Mouse (Mus musculus) MEL-GATA-1-ER (cell line): Measurements from ENCODE around the gene Zfp619.
"Not testable (repeated sequence)": the region's sequence is repeated elsewhere in the genome, so short reads cannot be mapped to it uniquely, and the experiment has no call there.

Source experiments
- DNase-seq: peaks from one replicate; pipeline ENCODE4 v3.0.0-alpha.2; 2012; ENCODE audit warnings: low read depth; ENCODE audit errors: extremely low read depth

Gene Zfp619

DNA sequence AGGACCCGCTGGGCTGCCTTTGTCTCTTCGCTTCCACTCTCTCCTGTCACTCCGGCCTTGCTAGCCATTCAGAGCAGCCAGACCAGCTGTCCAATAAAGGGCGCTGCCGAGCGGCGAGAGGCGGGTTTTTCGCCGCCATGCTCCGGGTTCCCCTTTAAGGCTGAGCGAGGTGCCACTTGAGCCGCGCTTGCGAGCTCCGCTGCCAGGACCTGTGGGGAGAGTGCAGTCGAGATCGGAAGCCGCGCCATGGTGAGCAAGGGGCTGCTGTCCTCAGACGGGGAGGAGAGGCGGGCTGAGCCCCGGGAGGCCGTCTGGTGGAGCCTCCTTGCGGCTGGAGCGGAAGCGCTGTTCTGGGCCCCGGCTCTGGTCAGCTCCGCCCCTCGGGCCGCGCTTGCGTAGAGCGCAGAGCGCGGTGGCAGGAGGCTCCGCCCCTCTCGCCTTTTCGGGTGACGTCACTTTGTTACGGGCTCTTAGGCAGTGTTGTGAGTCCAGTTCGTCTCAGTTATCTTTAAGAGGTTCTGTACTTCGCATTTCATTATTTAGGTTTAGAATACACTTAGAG, at the start of gene Zfp619:
Gene Zfp619, plus strand, starts transcription at position 151 of the 562 bp plus-strand sequence.
- DNase-seq = peak; percentile 78

- DNase-seq = no peak
Measured at GRCm38 (mm10) chr7:39479013-39479412, 38.6 kb upstream of the Zfp619 start.

- no peak for DNase-seq
Measured at GRCm38 (mm10) chr7:39484384-39484783, 33.2 kb upstream of the Zfp619 start.

DNA sequence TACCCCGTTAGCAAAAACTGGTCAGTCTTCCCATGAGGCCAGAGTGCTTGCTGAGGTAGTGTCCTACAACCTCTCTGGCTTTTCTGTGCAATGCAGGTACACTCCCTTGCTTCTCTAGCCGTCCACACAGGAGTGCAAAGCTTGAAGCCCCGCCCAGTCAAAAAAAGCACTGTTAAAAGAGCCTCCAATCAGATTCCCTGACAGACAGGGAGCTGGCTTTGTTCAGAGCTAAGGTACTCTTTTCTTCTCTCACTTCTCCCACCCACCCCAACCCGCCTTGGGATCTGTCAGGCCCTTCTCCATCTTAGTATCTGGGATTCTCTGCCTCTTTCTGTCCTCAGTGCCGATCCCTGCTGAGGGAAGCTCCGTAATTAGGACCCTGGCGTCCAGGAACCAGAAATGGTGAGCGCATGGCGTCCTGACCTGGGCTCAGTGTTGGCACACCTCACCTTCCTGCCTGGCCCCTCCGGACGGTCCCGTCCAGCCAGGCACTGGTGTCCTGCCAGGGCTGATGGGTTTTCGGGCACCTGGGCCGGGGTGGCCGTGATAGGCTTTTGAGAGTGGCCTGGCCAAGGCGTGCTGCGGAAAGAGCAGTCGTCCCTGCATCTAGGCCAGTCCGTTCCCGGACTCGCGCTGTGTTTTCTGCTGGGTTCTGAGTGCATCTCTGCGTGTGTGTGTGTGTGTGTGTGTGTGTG, 30.3 kb upstream of the Zfp619 start:
- no peak for DNase-seq

GRCm38 (mm10) chr7:39487854-39488205, 29.7 kb upstream of the Zfp619 start:
- DNase-seq = no peak

- DNase-seq = no peak
Measured at GRCm38 (mm10) chr7:39494646-39495045, 22.9 kb upstream of the Zfp619 start.

- DNase-seq = no peak
Measured at GRCm38 (mm10) chr7:39504100-39504499, 13.5 kb upstream of the Zfp619 start.

- DNase-seq = peak; percentile 41
Measured at GRCm38 (mm10) chr7:39518362-39518761, 796 bp downstream of the Zfp619 start.

DNA sequence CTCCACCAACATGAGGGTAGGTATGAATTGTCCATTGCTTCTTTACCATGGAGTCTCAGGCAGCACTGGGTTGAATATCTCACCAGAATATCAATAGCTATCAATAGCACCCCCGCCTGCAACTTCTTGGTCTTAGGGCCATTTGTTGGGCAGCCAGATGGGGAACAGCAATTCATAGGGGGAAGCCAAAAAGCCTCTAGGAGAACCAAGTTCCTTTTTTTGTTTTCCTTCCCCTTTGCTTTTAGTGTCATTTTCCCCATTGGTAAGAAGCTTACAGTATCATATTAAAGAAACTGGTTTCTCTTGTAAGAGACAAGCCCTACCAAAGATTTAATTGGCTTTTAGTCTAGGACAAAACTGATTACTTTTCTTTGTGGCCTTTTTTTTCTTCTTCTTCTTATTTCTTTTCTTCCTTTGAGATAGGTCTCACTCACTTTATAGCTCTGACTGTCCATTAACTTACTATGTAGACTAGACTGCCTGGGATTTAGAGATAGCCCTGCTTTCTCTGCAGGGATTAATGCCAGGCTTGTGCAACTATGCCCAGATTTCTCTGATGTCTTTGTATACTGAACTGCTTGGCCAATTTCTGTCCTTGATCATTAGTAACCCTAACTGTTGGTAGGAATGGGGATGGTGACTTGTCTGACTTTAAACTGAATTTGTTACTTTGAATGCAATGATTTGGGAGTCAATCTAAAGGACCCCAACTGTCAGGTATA, 6.3 kb downstream of the Zfp619 start:
- DNase-seq = peak; percentile 43

- DNase-seq = no peak
Measured at GRCm38 (mm10) chr7:39543151-39543550, 25.6 kb downstream of the Zfp619 start.

DNA sequence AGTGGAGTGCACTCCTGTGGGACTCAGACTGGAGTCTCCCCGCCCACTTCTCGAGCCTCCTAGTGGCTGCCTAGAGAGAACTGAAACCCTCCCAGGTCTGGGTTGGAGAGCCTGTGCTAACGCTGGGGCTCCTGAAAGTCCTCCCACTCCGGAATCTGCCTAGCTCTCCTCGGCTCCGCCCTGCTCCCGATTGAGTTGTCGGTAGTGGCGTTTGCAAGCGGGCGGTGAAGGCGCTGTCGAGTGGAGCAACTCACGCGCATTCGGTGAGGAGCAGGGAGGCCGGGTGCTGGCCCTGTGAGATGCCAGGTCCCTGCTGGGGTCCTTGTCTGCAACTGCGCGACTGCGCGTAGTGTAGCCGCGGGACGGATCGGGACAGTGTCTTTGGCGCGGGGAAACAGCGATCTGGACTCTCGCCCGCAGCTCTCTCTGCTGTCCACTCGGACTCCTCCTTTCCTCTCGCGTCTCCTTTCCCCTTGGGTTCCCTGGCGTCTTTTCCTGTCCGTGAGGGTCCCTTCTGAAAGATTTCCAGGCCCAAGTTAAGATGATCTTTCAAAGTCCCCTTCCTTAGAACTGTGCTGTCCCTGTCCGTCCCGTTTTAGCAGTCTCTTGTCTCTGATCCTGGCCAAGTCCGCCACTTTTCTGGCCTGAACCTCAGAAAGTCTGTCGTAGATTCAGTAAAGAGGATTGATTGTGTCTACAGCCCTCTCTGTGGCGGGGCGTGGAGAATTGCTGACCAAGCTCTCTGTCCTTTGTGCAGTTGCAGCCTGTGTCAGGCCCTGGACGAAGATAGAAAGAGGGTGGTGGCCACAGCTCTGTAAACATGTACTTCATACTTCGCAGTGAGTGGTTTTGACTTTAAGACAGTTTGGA, 26.9 kb downstream of the Zfp619 start:
- DNase-seq = peak; percentile 75

- DNase-seq = no peak
Measured at GRCm38 (mm10) chr7:39545134-39545533, 27.6 kb downstream of the Zfp619 start.

GRCm38 (mm10) chr7:39549336-39549735, 31.8 kb downstream of the Zfp619 start:
- DNase-seq = no peak

DNA sequence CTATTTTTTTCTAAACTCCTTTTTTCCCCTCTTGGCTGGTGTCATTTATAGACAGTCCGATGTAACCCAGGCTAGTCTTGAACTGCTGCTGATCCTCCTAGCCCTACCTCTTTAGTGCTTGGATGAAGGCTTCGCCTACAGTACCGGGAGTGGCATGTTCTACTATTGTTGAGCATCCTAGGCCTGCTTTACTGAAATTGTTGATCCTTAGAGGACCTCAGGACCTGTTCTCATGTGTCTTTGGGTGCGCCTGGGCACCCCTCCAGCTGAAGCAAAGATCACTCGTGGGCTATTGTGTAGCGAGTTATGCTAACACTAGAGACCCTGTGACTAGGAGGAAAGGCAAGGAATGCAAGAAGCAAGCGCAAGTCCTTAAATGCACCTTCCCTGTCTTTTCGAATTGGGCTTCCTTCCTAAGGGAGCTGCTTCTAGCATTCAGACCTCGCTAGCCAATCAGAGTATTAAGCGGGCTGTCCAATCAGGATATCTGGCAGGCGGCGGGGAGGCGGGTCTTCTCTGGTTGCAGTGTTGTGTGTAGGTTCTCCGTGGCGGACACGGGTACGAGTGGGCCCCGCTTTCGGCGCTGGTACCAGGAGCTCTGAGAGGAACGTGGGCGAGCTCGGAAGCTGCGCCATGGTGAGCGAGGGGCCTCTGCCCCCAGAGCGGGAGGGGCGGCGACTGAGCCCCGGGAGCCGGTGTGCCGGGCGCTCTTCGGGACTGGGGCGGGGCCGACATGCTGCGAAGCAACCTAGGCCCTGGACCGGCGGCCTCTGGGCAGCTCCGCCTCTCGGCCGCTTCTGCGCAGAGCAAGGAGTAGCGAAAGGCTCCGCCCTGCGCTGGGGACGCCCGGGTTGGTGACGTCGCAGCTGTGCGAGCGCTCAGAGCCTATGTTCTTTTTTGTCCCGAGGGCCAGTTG, 34.7 kb downstream of the Zfp619 start:
- DNase-seq = peak; percentile 88

DNA sequence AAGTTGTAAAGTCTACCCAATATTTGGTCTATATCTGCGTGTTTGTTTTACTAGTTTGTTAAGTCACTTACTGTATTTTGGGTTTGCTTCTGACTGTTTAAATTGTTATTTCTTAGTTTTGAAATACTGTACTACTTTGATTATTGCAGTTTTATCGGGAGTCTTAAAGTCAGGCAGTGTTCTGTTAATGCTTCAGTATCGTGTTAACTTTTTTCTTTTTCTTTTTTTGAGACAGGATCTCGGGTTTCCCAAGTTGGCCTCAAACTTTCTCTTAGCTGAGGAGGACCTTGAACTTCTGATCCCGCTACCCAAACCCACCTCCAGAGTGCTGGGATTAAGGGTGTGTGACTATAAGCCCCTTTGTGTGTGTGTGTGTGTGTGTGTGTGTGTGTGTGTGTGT, 35.4 kb downstream of the Zfp619 start:
- DNase-seq = no peak

DNA sequence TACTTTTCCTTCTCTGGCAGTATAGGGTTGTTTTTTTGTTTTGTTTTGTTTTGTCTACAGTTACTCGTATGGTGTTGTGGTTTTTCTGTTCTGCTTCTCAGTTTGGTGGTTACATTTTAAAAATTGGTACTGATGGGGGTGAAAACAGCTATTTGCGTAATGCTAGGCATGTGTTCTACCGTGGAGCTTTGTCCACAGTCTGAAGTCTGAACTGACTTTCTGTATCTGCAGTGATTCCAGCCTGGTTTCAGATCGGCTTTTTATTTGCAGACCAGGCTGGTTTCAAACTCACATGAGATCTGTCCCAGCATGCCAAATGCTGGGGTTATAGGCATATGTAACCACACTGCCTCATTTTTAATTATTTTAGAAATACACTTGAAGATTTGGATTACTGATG, 36.3 kb downstream of the Zfp619 start:
- no peak for DNase-seq

- DNase-seq = no peak
Measured at GRCm38 (mm10) chr7:39580066-39580465, 62.5 kb downstream of the Zfp619 start.

- DNase-seq = no peak
Measured at GRCm38 (mm10) chr7:39580601-39581000, 63.0 kb downstream of the Zfp619 start.

- DNase-seq = not testable (repeated sequence)
Measured at GRCm38 (mm10) chr7:39586834-39587233, 69.3 kb downstream of the Zfp619 start.

DNA sequence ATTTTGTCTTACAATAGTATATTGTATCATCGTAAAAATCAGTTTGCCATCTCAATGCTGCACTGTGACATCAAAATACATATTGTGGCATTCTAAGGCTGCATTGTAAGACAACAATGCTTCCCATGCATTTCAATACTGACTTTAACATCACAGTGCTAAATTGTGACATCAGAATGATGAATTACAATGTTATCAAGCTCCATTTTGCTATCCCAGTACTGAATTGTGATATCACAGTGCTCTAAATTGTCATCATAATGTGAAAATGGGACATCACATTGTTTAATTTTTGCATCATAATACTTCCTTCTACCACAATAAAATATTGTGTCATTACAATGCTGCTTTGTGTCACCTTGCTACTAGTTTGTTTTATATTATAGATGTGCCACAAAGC, 70.5 kb downstream of the Zfp619 start:
- no peak for DNase-seq
